33 mouse cellular contexts compared by ENCODE assay signal in the genomic region with DNA sequence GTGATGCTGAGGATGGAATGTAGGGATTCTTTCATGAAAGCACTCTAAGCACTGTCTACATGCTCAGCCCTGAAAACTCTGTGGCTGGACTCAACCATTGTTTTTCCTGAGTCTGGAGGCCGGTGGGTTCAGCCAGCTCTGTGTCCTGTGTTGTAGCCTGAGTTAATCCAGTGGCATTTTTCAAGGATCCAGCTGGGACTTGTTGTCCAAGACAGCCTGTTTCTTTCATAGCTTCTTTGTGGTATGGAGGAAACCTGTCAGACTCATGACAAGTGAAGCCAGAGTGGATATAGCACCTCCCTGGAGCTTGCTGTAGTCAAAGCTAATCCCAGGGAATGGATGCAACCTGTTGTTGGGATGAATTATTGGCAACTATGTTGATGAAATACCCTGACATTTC.
"Had no signal": no experiment of that assay in that cellular context is flagged by ENCODE, and none has a peak within 500 bp of the region (broad histone marks: within the 10 kb centered on the region; RNA-seq: fewer than 3 reads in every experiment).

No protein-coding gene starts in this region.

- H3K36me3 ChIP-seq: heart, embryonic 10.5 days; heart, embryonic 12.5 days; heart, embryonic 13.5 days; heart, embryonic 15.5 days; hindbrain, embryonic 10.5 days; hindbrain, embryonic 12.5 days; hindbrain, embryonic 13.5 days; hindbrain, embryonic 15.5 days; intestine, embryonic 15.5 days; kidney, embryonic 15.5 days had no signal

- H3K27ac ChIP-seq: heart, embryonic 10.5 days; heart, embryonic 13.5 days; heart, embryonic 15.5 days; hindbrain, embryonic 10.5 days; hindbrain, embryonic 12.5 days; hindbrain, embryonic 13.5 days; hindbrain, embryonic 14.5 days; hindbrain, embryonic 15.5 days; hindbrain, postnatal 0 days; intestine, embryonic 15.5 days; kidney, embryonic 15.5 days; kidney, postnatal 0 days; layer of hippocampus, adult 2 months had no signal

- DNase-seq: heart, postnatal 14 days; heart, postnatal 36 days; heart, postnatal 4 days; kidney, adult 11 months; kidney, adult 18-20 months; kidney, adult 8-10 months; kidney, adult 9 months; kidney, postnatal 10 days; kidney, postnatal 14 days; kidney, postnatal 25 days; kidney, postnatal 36 days; kidney, postnatal 4 days; layer of hippocampus, adult 9-11 months; layer of hippocampus, postnatal 36 days had no signal

- H3K4me2 ChIP-seq: heart, embryonic 11.5 days; heart, embryonic 12.5 days; heart, embryonic 13.5 days; heart, embryonic 15.5 days; hindbrain, embryonic 12.5 days; hindbrain, embryonic 13.5 days; hindbrain, embryonic 14.5 days; hindbrain, embryonic 15.5 days; intestine, embryonic 15.5 days; kidney, embryonic 15.5 days had no signal

- H3K4me1 ChIP-seq: heart, embryonic 10.5 days; heart, embryonic 12.5 days; heart, embryonic 15.5 days; intestine, embryonic 15.5 days had no signal

- H3K9ac ChIP-seq: heart, embryonic 12.5 days; heart, embryonic 13.5 days; heart, embryonic 15.5 days; hindbrain, embryonic 12.5 days; hindbrain, embryonic 13.5 days; hindbrain, embryonic 14.5 days; hindbrain, embryonic 15.5 days; intestine, embryonic 15.5 days; kidney, embryonic 15.5 days had no signal

- H3K4me3 ChIP-seq: heart, embryonic 10.5 days; heart, embryonic 12.5 days; heart, embryonic 13.5 days; heart, embryonic 15.5 days; hindbrain, embryonic 10.5 days; hindbrain, embryonic 12.5 days; hindbrain, embryonic 13.5 days; hindbrain, embryonic 15.5 days; intestine, embryonic 15.5 days; kidney, embryonic 15.5 days; layer of hippocampus, adult 2 months had no signal

- H3K9me3 ChIP-seq: heart, embryonic 10.5 days; heart, embryonic 12.5 days; heart, embryonic 13.5 days; heart, embryonic 15.5 days; hindbrain, embryonic 10.5 days; hindbrain, embryonic 12.5 days; hindbrain, embryonic 13.5 days; hindbrain, embryonic 15.5 days; intestine, embryonic 15.5 days; kidney, embryonic 15.5 days had no signal

- ATAC-seq: hindbrain, embryonic 16.5 days; hindbrain, postnatal 0 days; inflammation-experienced regulatory T-cells, adult 6 months; intestine, embryonic 15.5 days; intestine, embryonic 16.5 days; intestine, postnatal 0 days had no signal

- H3K27me3 ChIP-seq: heart, embryonic 12.5 days; heart, embryonic 13.5 days; heart, embryonic 15.5 days; intestine, embryonic 15.5 days; kidney, embryonic 15.5 days had no signal
